18 mouse cellular contexts compared by ENCODE assay signal in the genomic region with DNA sequence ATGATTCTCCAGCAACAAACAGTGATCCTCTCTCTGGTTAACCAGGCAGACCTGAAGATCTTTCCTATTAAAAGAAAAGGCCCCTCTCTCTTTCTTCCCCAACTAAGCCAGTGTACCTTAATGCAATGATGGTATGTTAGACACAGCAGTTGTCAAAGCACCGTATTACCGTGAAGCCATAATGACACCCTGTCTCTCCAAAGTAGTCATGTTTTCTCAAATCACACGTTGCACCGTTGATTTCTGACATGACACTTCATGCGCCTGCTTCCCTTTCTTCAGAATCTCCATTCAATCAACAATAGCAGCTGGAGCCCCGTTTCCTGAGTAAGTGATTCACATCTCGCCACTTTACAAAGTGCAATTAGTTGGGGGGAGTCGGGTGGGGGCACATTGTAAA.
"Had no signal": no experiment of that assay in that cellular context is flagged by ENCODE, and none has a peak within 500 bp of the region (broad histone marks: within the 10 kb centered on the region; RNA-seq: fewer than 3 reads in every experiment).

No protein-coding gene starts in this region.

- H3K4me2 ChIP-seq: lung, embryonic 14.5 days; midbrain, embryonic 12.5 days; neural tube, embryonic 13.5 days; neural tube, embryonic 15.5 days had no signal

- H3K4me3 ChIP-seq: midbrain, embryonic 10.5 days; midbrain, embryonic 12.5 days; myocyte; neural tube, embryonic 13.5 days; neural tube, embryonic 15.5 days had no signal

- H3K36me3 ChIP-seq: midbrain, embryonic 10.5 days; midbrain, embryonic 12.5 days; neural tube, embryonic 13.5 days; neural tube, embryonic 15.5 days had no signal

- H3K27ac ChIP-seq: midbrain, embryonic 10.5 days; midbrain, embryonic 12.5 days; neural tube, embryonic 13.5 days; neural tube, embryonic 15.5 days had no signal

- ATAC-seq: midbrain, embryonic 16.5 days had no signal

- H3K9me3 ChIP-seq: midbrain, embryonic 10.5 days; midbrain, embryonic 12.5 days; neural tube, embryonic 13.5 days; neural tube, embryonic 15.5 days had no signal

- H3K9ac ChIP-seq: lung, embryonic 14.5 days; midbrain, embryonic 12.5 days; neural tube, embryonic 13.5 days; neural tube, embryonic 15.5 days had no signal

- DNase-seq: lung, embryonic 14.5 days; lung, postnatal 10 days; lung, postnatal 4 days; midbrain, embryonic 14.5 days; retina, postnatal 1 day; right cerebral cortex, adult 18-20 months; right cerebral cortex, postnatal 25 days; right cerebral cortex, postnatal 4 days; spleen, adult 18-20 months; thymus, adult 18-20 months; thymus, postnatal 14 days; thymus, postnatal 36 days had no signal

- H3K27me3 ChIP-seq: midbrain, embryonic 12.5 days; neural tube, embryonic 13.5 days had no signal
